9 mouse cellular contexts compared by ENCODE assay signal in genomic region chr10:116260658-116261433, GRCm38 (mm10). TPM values are rescaled to one million over a fixed set of nuclear protein-coding genes. Genes with fewer than 3 reads are reported as not detected.
DNase-seq lines count a peak whose midpoint lies in the region; ATAC-seq and TF ChIP-seq lines count a peak whose summit lies in the region.
"Had no signal": no experiment of that assay in that cellular context is flagged by ENCODE, and none has a peak within 500 bp of the region (broad histone marks: within the 10 kb centered on the region; RNA-seq: fewer than 3 reads in every experiment).

No protein-coding gene starts in this region.

- no peak overlapping the region for H3K9ac ChIP-seq in embryonic facial prominence, embryonic 13.5 days
- H3K9ac ChIP-seq in liver, embryonic 11.5 days (ENCODE audit: low read depth, low read length): no peak overlapping the region
- H3K9ac ChIP-seq: liver, embryonic 13.5 days had no signal

- no peaks in the 10 kb centered on the region for H3K27me3 ChIP-seq in embryonic facial prominence, embryonic 13.5 days
- no peaks in the 10 kb centered on the region for H3K27me3 ChIP-seq in liver, embryonic 11.5 days (replicated peaks; ENCODE audit: control insufficient read depth, insufficient read depth, low read length)
- H3K27me3 ChIP-seq: liver, embryonic 13.5 days had no signal

- DNase-seq in layer of hippocampus, adult 2 months (ENCODE audit: low spot score in 2 of 2): peak; percentile 5 to 27
- DNase-seq in layer of hippocampus, adult 9-10 months (ENCODE audit: low spot score): no peak
- peak; percentile 84 for DNase-seq in R1 (ENCODE audit: low read depth, low spot score)
- peak; percentile 64 for DNase-seq in heart, postnatal 4 days
- no peak for DNase-seq in liver, embryonic 11.5 days (ENCODE audit: low spot score)
- DNase-seq in urinary bladder, adult 18-20 months (ENCODE audit: low spot score in 2 of 2): no peak
- DNase-seq in cerebellum, adult 9-10 months: no peak
- DNase-seq: liver, embryonic 13.5 days had no signal

- no peak overlapping the region for H3K4me2 ChIP-seq in embryonic facial prominence, embryonic 13.5 days
- H3K4me2 ChIP-seq in liver, embryonic 11.5 days: no peak overlapping the region
- H3K4me2 ChIP-seq: liver, embryonic 13.5 days had no signal

- peaks cover 8% of the 10 kb centered on the region for H3K4me1 ChIP-seq in embryonic facial prominence, embryonic 13.5 days
- peaks cover 2% of the 10 kb centered on the region; the same call in 1 of the 2 replicates for H3K4me1 ChIP-seq in liver, embryonic 11.5 days (replicated peaks; ENCODE audit: control insufficient read depth, insufficient read depth, low read length)

- peak overlapping the region; percentile 77; the same call in 1 of the 2 replicates for H3K27ac ChIP-seq in layer of hippocampus, adult 2 months
- no peak overlapping the region for H3K27ac ChIP-seq in embryonic facial prominence, embryonic 13.5 days
- peak overlapping the region; percentile 20; the same call in 1 of the 2 replicates for H3K27ac ChIP-seq in liver, embryonic 11.5 days (ENCODE audit: low read depth, low read length)
- H3K27ac ChIP-seq: liver, embryonic 13.5 days had no signal

- TF ChIP-seq CTCF in layer of hippocampus, adult 2 months (conservative IDR thresholded peaks at IDR 0.05): no peak

- no peaks in the 10 kb centered on the region for H3K9me3 ChIP-seq in embryonic facial prominence, embryonic 13.5 days
- no peaks in the 10 kb centered on the region for H3K9me3 ChIP-seq in liver, embryonic 11.5 days (ENCODE audit: control insufficient read depth, low read length)
- H3K9me3 ChIP-seq: liver, embryonic 13.5 days had no signal

- ATAC-seq in embryonic facial prominence, embryonic 13.5 days (ENCODE audit: insufficient number of reproducible peaks, insufficient read depth, low FRiP score, low TSS enrichment, low read depth): 0 out of 2 replicates have a peak, but pooled peaks have one; percentile 48
- 0 out of 2 replicates have a peak, but pooled peaks have one; percentile 32 for ATAC-seq in liver, embryonic 11.5 days (replicated peaks; ENCODE audit: low FRiP score)

- 69% methylated on average over 13 of the region's 13 CpGs for WGBS in embryonic facial prominence, embryonic 13.5 days
- WGBS in liver, embryonic 11.5 days: 38% methylated on average over 13 of the region's 13 CpGs

- no peaks in the 10 kb centered on the region for H3K36me3 ChIP-seq in embryonic facial prominence, embryonic 13.5 days
- no peaks in the 10 kb centered on the region for H3K36me3 ChIP-seq in liver, embryonic 11.5 days (ENCODE audit: control insufficient read depth, insufficient read depth, low read length)
- H3K36me3 ChIP-seq: liver, embryonic 13.5 days had no signal

- H3K4me3 ChIP-seq in layer of hippocampus, adult 2 months: no peak overlapping the region
- no peak overlapping the region for H3K4me3 ChIP-seq in embryonic facial prominence, embryonic 13.5 days
- H3K4me3 ChIP-seq in liver, embryonic 11.5 days (ENCODE audit: low read depth, low read length): no peak overlapping the region
- H3K4me3 ChIP-seq: liver, embryonic 13.5 days had no signal

RNA-seq across cellular contexts. Expression of gene Ptprb, which starts 14.5 kb away (rescaled TPM):
- total RNA-seq in layer of hippocampus, adult 2 months (2021): 10 to 100 TPM; 15.0 to 19.7 TPM
- 2.7 and 2.8 TPM in 2 replicates for polyA plus RNA-seq in embryonic facial prominence, embryonic 13.5 days (2015; fragmentation: Nextera tagmentation; extraction: Ambion mirVana)
- total RNA-seq in heart, postnatal 4 days (2021): 10 to 100 TPM; 56.8 to 65.5 TPM
- 2.2 and 2.7 TPM in 2 replicates for polyA plus RNA-seq in liver, embryonic 11.5 days (2014; fragmentation: Nextera tagmentation; extraction: Ambion mirVana)

Comparison
In these comparisons a context has a peak if more than half of its experiments do, and no peak if none do; other contexts are left out.
1. DNase-seq: peak in layer of hippocampus, adult 2 months (2 of 2), R1 (single experiment) and heart, postnatal 4 days (single experiment); none in layer of hippocampus, adult 9-10 months (single experiment), liver, embryonic 11.5 days (single experiment), urinary bladder, adult 18-20 months (0 of 2) and cerebellum, adult 9-10 months (single experiment).